Mouse (Mus musculus) bone marrow, adult 2 months (tissue): ENCODE results near the gene Itpka.

Experiments
- CTCF ChIP-seq: fragments of 200-500 bp; IDR thresholded peaks from 2 replicates; pipeline ENCODE4 v1.5.1; 2011; ENCODE audit warnings: low read length, control low read depth; ENCODE audit not compliant: control insufficient read depth, insufficient read depth
- POLR2A ChIP-seq: fragments of 200-500 bp; IDR thresholded peaks from 2 replicates; pipeline ENCODE4 v1.6.1; 2011; ENCODE audit warnings: low read depth, mild to moderate bottlenecking, control low read depth, low read length, borderline replicate concordance; ENCODE audit not compliant: control insufficient read depth

DNA sequence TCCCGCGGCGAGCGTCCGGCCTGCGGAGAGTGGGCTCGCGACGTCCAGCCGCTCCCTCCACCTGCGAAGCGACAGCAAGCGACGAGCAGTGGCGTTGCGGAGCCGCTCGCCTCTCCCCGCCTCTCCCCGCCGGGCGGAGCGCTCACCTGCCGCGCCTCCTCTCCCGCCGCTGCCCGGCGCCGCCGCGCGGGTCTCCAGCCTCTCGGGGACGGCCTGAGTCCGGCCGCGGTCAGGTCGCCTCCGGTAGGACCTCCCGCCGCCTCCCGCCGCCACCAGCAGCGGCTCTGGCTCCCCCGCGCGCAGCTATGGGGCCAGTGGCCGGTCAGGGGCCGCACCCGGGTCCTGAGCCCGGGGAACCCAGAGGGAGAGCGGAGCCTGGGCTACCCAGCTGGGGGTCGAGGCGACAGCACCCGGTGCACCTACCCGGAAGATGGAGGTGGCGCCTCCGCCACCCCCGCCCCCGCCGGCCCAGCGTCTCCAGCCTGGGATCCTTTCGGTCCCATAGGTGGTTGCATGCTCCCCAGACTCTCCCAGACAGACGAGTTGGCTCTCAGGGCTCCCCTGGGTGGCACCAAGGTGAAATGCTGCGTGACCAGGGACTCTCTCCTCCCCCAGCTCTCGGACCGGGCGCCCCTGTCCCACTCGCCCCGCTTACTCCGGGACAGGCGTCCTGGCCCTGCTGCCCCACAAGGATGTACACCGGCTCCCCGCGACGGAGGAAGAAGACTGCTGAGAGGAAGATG lies 16.1 kb downstream of the Itpka start:
- TF ChIP-seq CTCF (no peak), POLR2A (no peak)
